Mouse (Mus musculus) hindbrain, postnatal 0 days (tissue): ENCODE data around the gene Ddo. TPM values are rescaled to one million over a fixed set of nuclear protein-coding genes. Genes with fewer than 3 reads are reported as not detected.

Experiments
- ATAC-seq: fragments of 200-750 bp; cut with Nextera tagmentation; 2 replicates; pipeline ENCODE4 v1.8.0; 2017; ENCODE audit warnings: mild to moderate bottlenecking, moderate TSS enrichment, moderate library complexity
- DNase-seq: peaks from one replicate; pipeline ENCODE4 v3.0.0-alpha.2; 2015; ENCODE audit warnings: low spot score
- H3K27ac ChIP-seq: fragments of 300-500 bp; sonication (generic); 2 replicates; pipeline ENCODE4 v1.5.1; 2014; ENCODE audit warnings: mild to moderate bottlenecking
- H3K27me3 ChIP-seq: fragments of 300-500 bp; sonication (generic); 2 replicates; pipeline ENCODE4 v1.6.1; 2014; ENCODE audit warnings: low read length, mixed read lengths; ENCODE audit not compliant: insufficient read depth
- H3K36me3 ChIP-seq: fragments of 300-500 bp; sonication (generic); 2 replicates; pipeline ENCODE4 v1.6.1; 2014; ENCODE audit warnings: low read length, mixed read lengths; ENCODE audit not compliant: insufficient read depth
- H3K4me1 ChIP-seq: fragments of 300-500 bp; sonication (generic); 2 replicates; pipeline ENCODE4 v1.6.1; 2014; ENCODE audit warnings: antibody characterized with exemption, low read length, mixed read lengths; ENCODE audit not compliant: insufficient read depth
- H3K4me2 ChIP-seq: fragments of 300-500 bp; sonication (generic); 2 replicates; pipeline ENCODE4 v1.6.1; 2014; ENCODE audit warnings: low read depth, mild to moderate bottlenecking, low read length, moderate library complexity, mixed read lengths
- H3K4me3 ChIP-seq: fragments of 300-500 bp; sonication (generic); 2 replicates; pipeline ENCODE4 v1.5.1; 2014; ENCODE audit warnings: low read length
- H3K9ac ChIP-seq: fragments of 300-500 bp; sonication (generic); replicated peaks from 2 replicates; pipeline ENCODE4 v1.6.1; 2014; ENCODE audit warnings: mild to moderate bottlenecking, low read length, moderate library complexity, mixed read lengths
- H3K9me3 ChIP-seq: fragments of 300-500 bp; sonication (generic); 2 replicates; pipeline ENCODE4 v1.6.1; 2016; ENCODE audit warnings: low read length, mixed read lengths
- CTCF ChIP-seq: IDR thresholded peaks from 2 replicates; pipeline ENCODE4 v1.5.1; 2016; ENCODE audit warnings: antibody characterized with exemption, control low read depth, low read depth
- WGBS: fragments of 180-500 bp; shearing (Covaris S2); extraction: QIAGEN DNeasy Blood & Tissue Kit; methylation state at CpG from one replicate; pipeline ENCODE4 v1.1.7; 2014; 5-methylcytosine and 5-hydroxymethylcytosine counted together
- polyA plus RNA-seq: library from polyadenylated mRNA; unstranded; fragments of >200 nt; fragmentation: Nextera tagmentation; extraction: Ambion mirVana; gene quantifications from 2 replicates; pipeline ENCODE4 v1.2.1, GENCODE M21; 2015
- total RNA-seq: library from RNA; depleted of rRNA; stranded (reverse); fragments of >200 nt; gene quantifications from 2 replicates; pipeline ENCODE4 v1.2.3, GENCODE M21; 2014; rRNA removed

Ddo gene
- total and polyA plus RNA-seq, 2 experiments from 2014 or later: 3.8 to 4.8 TPM

- TF ChIP-seq CTCF: no peak
- no peaks in the 10 kb centered on the region for H3K36me3 ChIP-seq
- DNase-seq (no peak), ATAC-seq (no peak)
- no peak overlapping the region for H3K4me2 ChIP-seq
- H3K9me3 ChIP-seq: no peaks in the 10 kb centered on the region
- WGBS: 73% methylated on average over 5 of the region's 5 CpGs
- no peaks in the 10 kb centered on the region for H3K27me3 ChIP-seq
- no peak overlapping the region for H3K27ac ChIP-seq
- no peaks in the 10 kb centered on the region for H3K4me1 ChIP-seq
- H3K4me3 ChIP-seq: no peak overlapping the region
- H3K9ac ChIP-seq: no peak overlapping the region
These were observed 100.4 kb downstream of the Ddo start for GRCm38 (mm10) chr10:40730200-40730599.

Other genes starting within 250 kb of the Ddo start
- not detected in 2 replicates for gene Slc22a16, start 59.7 kb upstream of the Ddo start, total RNA-seq
- not detected in 2 replicates for gene Slc22a16, start 59.7 kb upstream of the Ddo start, polyA plus RNA-seq
- gene Mettl24, start 53.3 kb downstream of the Ddo start, total RNA-seq: 0.14 TPM in 1 of 2 replicates, not detected in the other
- 1.1 TPM in 2 replicates for gene Mettl24, start 53.3 kb downstream of the Ddo start, polyA plus RNA-seq